Mouse (Mus musculus) brain, adult 2 months (tissue): ENCODE data around the gene Arhgap44.

Experiments used
- DNase-seq: peaks from one replicate; pipeline ENCODE4 v3.0.0; 2011; ENCODE audit warnings: low read depth, low spot score

The Arhgap44 gene

DNA sequence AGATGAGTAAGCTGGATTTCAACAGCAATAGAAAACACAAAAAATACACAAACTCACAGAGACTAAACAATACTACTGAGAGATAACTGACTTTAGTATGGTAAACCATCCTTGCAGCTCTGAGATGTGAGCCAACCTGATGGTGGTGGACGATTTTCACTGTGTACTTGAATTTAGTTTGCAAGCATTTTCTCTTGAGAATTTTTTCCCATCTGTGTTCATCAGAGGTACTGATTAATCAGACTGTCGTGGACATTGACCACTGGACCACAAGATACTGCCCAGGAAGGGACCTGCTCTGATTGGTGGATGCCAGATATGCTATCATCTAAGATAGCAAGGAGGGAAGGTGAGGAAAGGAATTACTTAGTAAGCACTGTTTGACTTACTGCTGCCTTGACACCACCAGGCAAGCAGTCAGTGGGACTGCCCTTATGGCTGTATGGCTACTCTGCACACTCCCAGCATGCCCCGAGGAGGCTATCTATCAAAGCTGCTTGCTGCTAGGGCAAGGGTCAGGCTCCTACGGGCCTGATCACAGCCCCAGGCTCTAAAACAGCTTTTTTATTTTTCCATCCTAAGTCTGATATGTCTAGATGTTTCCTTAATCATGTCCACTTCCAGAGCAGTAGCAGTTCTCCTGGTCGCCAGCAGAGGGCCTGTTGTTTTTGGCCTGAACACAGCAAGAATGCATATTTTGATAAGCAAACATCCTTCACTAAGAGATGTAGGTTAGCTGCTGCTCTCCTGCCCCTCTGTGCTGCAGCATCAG is 74.1 kb downstream of the Arhgap44 start:
- DNase-seq, result peak; percentile 82

GRCm38 (mm10) chr11:65080761-65081160 is 82.0 kb downstream of the Arhgap44 start:
- no peak for DNase-seq

DNA sequence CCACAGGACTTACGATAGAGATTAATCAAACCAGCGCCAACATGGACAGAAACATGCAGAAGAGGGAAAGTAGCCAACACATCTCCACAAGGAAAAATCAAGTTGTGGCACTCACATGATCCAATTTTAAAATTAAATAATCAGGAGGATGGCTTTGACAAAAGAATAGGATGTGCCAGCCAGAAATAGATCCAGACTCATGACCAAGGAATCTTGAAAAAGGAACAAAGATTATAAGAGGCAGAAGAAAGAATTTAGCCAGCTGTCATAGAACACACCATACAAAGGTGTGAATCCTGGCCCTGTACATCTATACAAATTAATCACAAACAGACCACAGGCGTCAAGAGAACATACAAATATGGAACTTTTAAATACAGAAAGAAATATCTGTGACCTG is 82.5 kb downstream of the Arhgap44 start:
- DNase-seq, result no peak

DNA sequence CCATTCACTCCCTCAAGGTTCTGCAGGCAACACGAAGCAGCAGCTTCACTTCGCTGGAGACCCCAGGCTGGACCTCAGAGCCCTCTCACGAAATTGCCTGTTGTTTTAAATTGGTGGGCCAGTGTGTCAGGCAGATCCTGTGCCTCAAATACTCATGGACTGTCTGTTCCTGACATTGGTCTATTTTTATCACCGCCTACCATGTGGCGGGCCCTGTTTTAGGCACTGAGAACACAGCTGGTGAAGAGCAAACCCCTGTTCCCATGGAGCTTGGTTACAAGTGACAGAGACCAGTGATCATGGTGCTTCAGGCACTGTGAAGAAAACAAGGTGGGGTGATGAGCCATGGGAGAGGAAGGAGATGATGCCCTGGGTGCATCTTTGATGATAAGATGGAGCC is 93.2 kb downstream of the Arhgap44 start:
- DNase-seq, result peak; percentile 75

DNA sequence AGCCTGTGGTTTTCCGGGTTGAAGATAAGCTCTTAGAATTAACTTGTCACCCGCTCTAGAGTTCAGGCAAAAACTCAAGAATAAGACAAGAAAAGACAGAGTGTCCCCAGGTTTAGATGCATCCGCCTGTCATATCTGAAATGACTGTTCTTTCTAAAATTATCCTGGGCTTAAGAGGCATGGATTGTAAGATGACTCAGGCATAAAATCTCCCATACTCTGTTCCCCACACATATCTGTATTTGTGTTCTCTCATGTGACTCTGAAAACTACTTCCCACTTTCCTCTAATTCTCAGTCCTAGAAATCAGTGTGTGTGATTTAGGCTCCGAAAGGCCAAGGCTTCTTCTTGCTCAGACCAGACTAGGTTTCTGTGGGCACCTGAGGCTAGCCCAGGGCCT is 93.7 kb downstream of the Arhgap44 start:
- DNase-seq, result peak; percentile 66

DNA sequence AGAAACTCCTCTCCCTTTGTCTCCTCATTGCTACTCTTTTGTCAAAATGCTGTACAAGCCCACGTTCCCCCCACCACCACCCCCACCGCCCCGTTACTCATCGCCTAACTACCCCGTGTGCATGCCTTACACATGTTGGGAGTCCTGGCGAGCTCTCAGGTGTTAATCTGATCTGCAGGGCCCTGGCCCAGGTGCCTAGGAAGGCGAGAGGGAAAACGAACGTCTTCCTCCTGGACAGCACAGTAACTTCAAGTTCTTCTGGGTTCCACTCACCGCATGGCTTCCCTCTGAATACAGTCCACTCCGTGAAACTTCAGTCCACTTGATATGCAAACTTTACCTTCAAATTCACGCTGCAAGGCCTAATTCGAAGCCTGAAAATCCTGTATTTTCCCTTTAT is 97.6 kb downstream of the Arhgap44 start:
- no peak for DNase-seq

- peak; percentile 54 for DNase-seq
These were observed 101.3 kb downstream of the Arhgap44 start for GRCm38 (mm10) chr11:65061437-65061836.

GRCm38 (mm10) chr11:65059531-65059930 is 103.2 kb downstream of the Arhgap44 start:
- no peak for DNase-seq

DNA sequence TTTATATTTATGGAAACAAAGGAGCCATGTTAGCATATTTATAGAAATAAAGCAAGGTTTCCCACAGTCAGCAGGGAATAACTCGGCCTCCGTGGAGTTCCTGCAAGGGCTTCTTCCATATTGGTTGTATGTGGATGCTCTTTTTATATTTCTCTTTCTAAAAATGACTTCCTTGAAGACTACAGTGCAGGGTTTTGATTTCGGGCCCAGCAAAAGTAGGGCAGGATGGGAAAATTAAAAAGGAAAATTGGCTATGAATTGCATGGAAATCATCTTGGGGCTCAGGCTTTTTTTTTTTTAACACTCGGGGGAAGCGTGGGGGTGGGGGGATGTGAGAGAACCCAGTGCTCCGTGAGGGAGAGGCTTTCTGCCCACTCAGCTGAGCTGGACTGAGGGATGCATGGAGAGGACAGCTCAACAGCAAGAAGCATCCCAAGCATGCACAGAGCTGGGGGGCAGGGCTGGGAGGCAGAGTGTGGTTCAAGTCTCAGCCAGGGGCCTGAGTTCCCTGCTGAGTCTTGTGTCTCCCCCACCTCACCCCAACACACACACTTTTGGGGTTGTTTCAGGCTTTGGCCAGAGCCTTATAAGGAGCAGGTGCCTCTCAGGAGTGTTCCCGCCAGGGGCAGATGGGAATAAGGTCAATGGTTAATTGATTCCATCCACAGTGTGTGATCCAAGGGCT is 104.4 kb downstream of the Arhgap44 start:
- peak; percentile 77 for DNase-seq

- DNase-seq, result peak; percentile 55
These were observed 107.2 kb downstream of the Arhgap44 start for GRCm38 (mm10) chr11:65055596-65055995.

- DNase-seq, result peak; percentile 46
These were observed 108.5 kb downstream of the Arhgap44 start for GRCm38 (mm10) chr11:65054216-65054615.

GRCm38 (mm10) chr11:65050819-65051218 is 111.9 kb downstream of the Arhgap44 start:
- DNase-seq, result no peak

DNA sequence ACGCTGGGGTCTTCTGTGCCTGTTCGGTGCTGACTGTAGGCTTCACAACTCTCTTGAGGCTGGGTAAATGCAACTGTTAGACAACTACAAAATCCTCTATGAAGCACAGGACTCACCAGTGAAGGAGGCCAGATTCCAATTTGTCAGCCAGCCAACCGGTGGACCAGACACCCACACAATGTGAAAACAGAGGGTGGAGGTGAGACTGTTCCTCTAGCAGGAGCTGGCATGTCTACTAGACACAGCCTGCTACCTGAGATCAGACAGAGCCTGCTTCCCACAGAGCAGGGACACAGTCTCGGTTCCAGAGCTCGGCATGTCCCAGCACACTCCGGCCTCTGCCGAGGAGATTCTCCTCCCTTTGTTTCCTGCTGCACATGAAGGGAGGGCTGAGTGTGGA is 113.7 kb downstream of the Arhgap44 start:
- DNase-seq, result peak; percentile 93

- DNase-seq, result peak; percentile 75
These were observed 122.2 kb downstream of the Arhgap44 start for GRCm38 (mm10) chr11:65040556-65040955.

GRCm38 (mm10) chr11:65039517-65040095 is 123.2 kb downstream of the Arhgap44 start:
- DNase-seq, result no peak

GRCm38 (mm10) chr11:65038996-65039395 is 123.8 kb downstream of the Arhgap44 start:
- DNase-seq, result no peak

DNA sequence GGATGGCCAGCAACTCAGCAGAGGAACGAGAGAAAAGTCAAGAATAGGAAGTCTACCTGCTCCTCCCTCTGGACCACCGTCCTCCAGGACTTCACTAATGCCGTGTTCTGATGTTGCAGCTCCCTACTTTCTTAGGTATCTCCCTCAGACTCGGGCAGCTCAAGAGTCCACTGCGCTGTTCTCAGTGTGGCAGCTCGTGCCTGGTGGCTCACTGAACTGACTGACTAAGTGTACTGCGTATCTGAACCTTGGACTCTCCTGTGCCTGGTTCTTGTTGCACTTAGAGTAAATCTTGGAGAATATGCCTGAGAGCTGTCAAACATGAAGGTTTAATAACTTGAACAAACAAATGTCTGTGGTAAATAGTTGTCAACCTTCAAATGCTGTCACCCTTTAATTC is 130.5 kb downstream of the Arhgap44 start:
- no peak for DNase-seq

- no peak for DNase-seq
These were observed 132.6 kb downstream of the Arhgap44 start for GRCm38 (mm10) chr11:65030201-65030600.

GRCm38 (mm10) chr11:65028049-65028448 is 134.7 kb downstream of the Arhgap44 start:
- DNase-seq, result no peak

GRCm38 (mm10) chr11:65022771-65023170 is 140.0 kb downstream of the Arhgap44 start:
- DNase-seq, result peak; percentile 55

GRCm38 (mm10) chr11:65020744-65021143 is 142.0 kb downstream of the Arhgap44 start:
- peak; percentile 49 for DNase-seq

DNA sequence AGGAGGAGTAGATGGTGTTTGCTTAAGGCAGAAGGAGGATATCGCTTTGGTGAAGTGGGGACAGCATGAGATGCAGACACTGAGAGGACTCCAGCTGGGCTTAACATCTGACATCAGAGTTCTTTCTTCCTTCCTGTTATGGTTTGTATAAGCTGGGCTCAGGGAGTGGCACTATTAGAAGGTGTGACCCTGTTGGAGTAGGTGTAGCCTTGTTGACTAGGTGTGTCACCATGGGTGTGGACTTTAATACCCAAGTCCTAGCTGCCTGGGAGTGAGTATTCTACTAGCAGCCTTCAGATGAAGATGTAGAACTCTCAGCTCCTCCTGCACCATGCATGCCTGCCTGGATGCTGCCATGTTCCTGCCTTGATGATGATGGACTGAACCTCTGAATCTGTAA is 146.0 kb downstream of the Arhgap44 start:
- DNase-seq, result no peak

DNA sequence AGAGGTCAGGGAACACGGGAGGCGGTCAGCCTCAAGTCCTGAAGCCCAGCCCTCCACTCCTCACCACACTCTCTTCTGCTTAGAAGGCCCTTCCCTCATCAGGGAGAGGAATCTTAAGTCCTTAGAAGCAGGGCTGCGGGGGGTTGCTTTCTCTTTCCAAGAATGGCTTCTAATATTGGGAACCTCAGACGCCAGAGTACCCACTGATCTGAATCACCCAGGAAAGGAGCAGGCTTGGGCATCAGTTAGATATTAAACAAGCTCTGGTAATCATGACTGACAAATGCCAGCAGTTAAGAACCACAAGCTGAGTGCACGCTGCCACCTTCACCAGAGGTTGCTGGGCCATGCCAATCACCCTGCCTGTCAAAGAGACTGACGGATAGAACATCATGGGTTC is 148.9 kb downstream of the Arhgap44 start:
- DNase-seq, result no peak
